Mouse (Mus musculus) urinary bladder, postnatal 14 days (tissue): ENCODE measurements at regions not wholly inside any gene's neighbourhood (a gene's known extent, or its start where the extent isn't known, plus 50 kb on each side); places are given as distances from the start of the nearest gene placed in this dataset.

Experiments used
- DNase-seq: peaks from one replicate; pipeline ENCODE4 v3.0.0; 2021; ENCODE audit warnings: low spot score

DNA sequence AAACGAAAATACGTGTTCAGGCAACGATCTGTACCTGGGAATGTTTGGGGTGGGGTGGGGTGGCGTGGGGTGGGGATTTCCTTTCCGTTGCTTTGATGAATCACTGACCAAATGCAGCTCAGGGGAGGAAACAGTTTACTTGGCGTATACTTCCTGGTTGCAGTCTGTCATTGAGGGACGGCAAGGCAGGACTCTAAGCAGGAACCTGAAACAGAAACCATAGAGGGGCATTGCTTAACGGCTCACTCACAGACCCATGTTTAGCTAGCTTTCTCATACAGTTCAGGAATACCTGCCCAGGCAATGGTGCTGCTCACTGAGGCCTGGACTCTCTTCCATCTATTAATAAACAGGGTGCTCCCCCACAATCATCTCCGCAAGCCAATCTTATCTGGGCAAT lies 55.1 kb upstream of the Smox start:
- no peak for DNase-seq

DNA sequence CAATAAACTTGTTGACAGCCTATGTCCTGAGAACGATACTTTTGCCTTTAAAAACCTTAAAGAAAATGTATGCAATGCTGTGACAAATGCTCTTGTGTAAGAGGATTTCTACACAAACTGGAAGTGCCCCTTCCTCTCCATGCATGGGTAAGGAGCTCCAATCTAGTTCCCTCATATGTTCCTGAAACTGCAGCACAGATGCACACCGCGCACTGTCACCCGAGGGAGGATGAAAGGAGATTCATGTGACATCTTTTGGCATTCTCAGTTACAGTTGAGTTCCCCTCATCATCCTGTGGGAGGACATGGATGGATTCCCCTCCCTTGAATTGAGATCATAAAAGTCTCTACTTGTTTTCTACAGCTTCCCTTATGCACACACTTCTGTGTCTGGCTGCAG lies 60.8 kb upstream of the Smox start:
- no peak for DNase-seq

DNA sequence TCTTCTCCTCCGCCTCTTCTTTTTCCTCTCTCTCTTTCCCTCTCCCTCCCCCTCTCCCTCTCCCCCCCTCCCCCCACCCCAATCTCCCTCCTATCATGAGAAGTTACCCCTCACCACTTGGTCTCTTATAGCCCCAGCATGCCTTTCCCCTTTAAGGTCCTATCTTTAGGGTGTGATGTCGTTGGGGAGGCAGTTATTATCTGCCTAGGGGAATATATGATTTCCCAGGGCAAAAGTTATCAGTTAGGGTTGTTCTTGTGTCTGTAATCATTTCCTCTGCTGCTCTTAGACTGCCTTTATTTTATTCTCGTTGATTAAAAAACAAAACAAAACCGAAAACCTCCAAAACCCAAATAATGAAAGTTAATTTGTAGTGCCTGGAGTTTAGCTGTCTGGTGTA lies 63.2 kb upstream of the Smox start:
- DNase-seq = no peak

DNA sequence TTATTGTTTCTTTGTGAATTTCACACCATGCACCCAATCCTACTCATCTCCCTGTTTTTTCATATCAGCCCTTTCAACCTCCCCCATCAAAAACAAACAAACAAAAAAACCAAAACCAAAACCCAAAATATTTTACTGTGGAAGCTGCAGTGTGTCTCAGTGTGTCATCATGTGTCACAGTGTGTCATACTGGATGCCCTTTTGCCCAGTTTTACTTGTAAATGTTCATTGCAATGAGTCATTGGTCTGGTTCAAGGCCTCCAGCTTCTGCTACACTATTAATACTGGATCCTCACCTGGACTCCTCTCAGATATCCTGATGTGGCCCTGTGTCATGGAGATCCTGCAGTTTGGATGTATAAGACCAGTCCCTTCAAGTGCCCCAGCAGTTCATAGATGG lies 64.4 kb upstream of the Smox start:
- DNase-seq = no peak

DNA sequence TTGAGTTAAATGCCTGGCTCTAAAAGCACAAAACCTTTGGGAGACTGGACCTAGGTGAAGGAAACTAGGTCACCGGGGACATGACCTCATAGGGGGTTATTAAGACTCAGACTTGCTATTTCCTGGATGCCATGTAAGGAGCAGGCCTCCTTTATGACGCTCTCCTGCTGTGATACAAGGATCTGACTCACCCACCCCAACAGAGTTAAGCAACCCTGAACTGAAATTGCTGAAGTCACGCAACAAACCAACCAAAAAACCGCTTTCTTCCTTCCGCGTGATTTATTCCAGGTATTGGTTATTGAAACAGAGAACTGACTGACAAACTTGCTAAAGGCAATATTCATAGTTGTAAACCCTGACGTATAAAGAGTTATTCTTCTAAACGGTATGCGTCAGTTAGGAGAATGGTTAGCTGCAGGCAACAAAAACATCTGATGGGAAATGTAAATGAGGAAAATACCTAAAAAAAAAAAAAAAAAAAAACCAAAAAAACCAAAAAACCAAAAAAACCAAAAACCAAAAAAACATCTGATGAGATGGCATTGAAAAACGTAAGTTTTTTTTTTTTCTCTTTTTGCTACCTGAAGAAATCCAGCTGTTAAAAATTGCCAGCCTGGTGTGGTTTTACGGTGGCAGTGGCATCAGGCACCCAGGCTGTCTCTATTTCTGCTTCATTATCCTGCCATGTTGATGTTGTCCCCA lies 67.5 kb upstream of the Smox start:
- no peak for DNase-seq

DNA sequence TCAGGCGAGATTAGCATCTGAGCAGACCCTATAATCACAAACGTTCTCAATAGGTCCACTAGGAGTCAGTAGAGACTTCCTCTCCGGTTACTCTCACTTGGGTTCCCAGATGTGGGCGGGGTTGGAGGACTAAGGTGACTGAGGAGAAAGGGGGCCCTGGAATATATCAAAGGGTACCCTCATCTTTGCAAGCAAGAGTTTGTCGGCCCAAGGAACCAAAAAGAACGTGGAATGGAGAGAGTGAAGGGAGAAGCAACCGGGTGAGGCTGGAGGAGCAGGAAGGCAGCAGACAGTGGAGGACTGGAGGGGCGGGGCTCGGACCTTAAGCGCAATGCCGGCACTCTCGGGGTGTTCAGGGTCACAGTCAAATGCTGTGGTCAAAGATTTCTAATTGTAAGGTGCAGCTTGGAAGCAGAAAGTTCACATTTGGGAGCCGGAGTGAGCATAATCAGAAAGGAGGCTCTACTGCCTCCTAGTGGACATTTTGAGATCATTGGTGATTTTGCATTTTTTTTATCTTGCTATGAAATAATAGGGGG lies 68.3 kb upstream of the Smox start:
- peak; percentile 71 for DNase-seq

DNA sequence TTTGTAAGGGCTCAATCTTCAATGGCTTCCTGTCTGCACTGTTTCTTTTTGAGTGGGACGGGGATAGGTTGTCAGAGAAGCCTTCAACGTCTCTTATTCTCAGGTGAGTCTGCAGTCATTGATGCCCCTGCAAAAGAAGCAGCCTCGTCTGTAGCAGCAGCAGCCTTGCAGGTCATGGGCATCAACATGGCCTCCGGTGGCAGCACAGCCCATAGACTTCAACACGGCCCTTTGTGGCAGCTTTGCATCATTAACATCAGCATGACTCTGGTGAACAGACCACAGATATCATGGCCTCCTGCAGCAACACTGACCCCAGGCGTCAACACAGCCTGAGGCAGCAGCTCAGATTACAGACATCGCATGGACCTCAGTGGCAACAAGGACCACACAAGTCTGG lies 65.4 kb upstream of the Rnf24 start:
- no peak for DNase-seq

DNA sequence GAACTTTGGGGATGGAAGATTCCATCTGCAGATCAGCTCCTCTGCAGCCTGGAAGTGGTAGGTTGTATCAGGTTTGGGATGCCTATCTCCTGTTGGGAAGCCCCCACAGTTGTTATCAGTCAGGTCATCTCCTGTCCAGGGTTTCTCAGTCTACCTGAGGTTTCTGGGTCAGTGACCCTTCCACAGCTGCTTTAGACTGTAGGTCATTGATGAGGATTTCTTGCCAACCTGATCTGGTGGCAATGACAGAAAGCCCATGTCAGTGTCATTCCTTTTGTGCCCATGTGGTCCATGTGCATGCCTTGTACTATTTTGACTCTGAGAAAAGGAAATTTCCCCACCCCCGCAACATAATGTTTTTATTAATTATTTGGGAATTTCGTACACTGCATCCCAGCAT lies 64.8 kb upstream of the Rnf24 start:
- no peak for DNase-seq

DNA sequence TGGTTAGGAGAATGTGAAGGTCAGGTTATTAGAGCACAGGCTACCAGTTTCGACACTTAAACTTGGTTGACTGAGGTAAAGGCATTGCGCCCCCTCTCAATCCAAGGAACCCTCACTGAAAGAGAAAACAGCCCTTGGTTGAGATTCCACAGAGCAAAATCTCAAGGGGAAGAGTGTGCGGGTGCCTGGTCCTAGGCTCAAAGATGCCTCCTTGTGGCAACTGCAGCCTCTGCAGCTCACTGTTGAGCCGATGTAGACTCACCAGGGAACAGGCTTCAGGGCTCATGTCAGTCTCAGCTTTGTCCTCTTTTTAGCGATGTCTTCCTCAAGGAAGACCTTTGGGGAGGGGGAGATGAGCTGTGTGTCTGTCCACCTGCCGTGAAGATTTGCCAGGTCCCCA lies 63.8 kb upstream of the Rnf24 start:
- DNase-seq = peak; percentile 67

DNA sequence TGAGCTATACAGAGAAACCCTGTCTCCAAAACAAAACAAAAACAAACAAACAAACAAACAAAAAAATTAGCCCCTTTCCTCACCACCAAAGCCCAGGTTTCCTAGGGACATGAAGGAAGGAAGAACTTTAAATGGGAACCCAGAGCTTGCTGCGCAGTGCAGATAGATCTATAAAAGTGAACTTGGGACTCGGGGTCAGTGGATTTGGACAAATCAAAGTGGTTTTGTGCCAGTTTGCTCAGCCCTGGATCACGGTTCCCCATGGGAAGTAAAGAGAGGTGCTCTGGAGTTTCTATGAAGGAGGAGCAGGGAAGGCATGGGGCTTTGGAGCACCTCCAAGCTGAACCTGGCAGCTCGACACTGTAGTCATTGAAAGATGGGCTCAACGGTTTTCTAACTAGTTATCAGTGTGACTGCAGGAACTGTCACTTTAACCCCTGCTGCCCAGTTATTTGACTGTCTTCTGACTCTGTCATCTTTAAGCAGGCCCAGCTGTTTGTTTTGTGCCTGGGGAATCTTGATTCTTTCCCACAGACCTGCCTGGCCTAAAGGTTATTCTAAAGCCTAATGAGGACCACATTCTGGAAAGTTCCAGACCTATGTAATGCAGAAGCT lies 58.3 kb upstream of the Rnf24 start:
- DNase-seq = no peak

DNA sequence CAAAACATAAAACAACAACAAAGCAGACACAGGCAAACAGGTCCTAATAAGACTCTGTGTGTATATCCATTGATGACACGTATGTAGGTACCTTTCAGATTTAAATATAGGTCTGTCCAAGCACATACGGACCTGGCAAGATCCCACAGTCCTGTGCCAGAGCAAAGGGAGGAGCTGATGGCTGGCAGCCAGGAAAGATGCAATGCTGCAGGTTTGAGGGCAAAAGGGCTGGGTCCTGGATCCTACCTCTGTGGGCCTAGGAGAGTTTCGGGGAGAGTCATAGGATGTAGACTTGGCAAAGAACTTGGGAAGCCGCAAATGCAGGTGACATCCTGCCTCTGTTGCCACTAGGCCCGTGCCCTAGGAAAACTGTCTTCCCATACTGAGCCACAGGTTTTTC lies 54.6 kb upstream of the Rnf24 start:
- DNase-seq = no peak

DNA sequence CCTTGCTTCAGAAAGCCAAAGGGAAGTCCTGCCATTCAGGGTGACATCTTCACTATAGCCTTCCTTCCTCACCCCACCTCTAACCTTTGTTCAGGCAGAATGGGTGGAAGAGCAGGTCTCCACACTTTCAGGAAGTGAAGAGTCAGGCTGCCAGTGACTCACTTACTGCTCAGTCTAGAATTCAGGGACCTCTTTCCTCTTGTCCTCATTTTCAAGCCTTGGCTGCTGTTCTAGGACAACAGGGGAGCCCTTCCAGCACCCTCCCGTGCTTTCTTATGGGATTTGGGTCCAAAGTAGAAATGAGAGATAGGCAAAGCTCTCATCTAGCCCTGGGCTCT lies 51.5 kb upstream of the Rnf24 start:
- no peak for DNase-seq

DNA sequence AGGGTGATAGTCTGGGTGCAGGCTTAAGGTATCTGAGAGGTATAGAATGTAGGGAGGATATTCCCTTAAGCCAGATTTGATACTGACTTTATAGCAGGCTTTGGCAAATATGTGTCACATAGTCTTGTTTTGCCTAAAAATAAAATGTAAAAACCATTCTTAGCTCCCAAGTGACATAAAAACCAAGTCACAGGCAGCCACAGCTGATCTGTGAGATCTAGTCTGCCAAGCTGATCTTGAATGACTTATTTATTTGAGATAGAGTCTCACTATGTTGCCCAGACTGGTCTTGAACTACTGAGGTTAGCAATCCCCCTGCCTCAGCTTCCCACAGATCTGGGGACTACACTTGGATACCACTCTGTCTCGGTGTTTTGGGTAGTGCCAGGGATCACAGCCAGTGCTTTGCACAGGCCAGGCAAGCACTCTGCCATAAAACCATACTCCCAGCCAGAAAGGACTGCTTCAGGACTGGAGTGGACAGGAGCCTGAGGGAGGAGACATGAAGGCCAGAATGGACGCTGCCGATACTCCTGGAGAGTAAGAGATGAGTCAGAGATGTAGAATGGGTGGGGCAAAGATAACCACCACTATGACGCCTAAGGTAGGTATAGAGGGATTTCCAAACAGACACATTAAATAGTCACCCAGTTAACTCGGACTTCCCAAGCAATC lies 51.0 kb upstream of the Rnf24 start:
- DNase-seq = no peak
